Mouse (Mus musculus) macrophage (primary cell): ENCODE data around the gene Neto2. TPM values are rescaled to one million over a fixed set of nuclear protein-coding genes. Genes with fewer than 3 reads are reported as not detected.

Experiments used
- H3K27ac ChIP-seq: fragments of 350-480 bp; formaldehyde crosslinking; 2 replicates; pipeline ENCODE4 v1.9.0; 2021
- H3K36me3 ChIP-seq: fragments of 350-480 bp; formaldehyde crosslinking; 2 replicates; pipeline ENCODE4 v1.9.0; 2021; ENCODE audit errors: inconsistent target
- H3K4me3 ChIP-seq: fragments of 350-480 bp; formaldehyde crosslinking; 2 replicates; pipeline ENCODE4 v1.9.0; 2021; ENCODE audit errors: inconsistent target
- H3K79me2 ChIP-seq: fragments of 350-480 bp; formaldehyde crosslinking; 2 replicates; pipeline ENCODE4 v1.9.0; 2021; ENCODE audit errors: inconsistent target
- WGBS: methylation state at CpG from one replicate; pipeline ENCODE4 v1.1.7; 2026; ENCODE audit warnings: inconsistent platforms; ENCODE audit not compliant: missing documents; 5-methylcytosine and 5-hydroxymethylcytosine counted together
- polyA plus RNA-seq: library from polyadenylated mRNA; stranded (reverse); fragments of 250-400 nt; gene quantifications from 3 replicates; pipeline ENCODE4 v1.2.4, GENCODE M21; 2018; ENCODE audit warnings: inconsistent platforms
- total RNA-seq, 78 experiments: library from RNA; depleted of rRNA; stranded (reverse); fragments of 250-400 nt; gene quantifications; 1 replicate in 9 of 78; 2 replicates in 24 of 78; 3 replicates in 43 of 78; 4 replicates in 2 of 78; pipeline ENCODE4 v1.2.4; 2018; ENCODE audit warnings: inconsistent platforms in 56 of 78

The Neto2 gene
- under 1 TPM in 16 of 26 experiments, not detected in 10; 0.10 to 0.47 (median 0.28) TPM for total RNA-seq (2018; cell fraction: chromatin; rRNA removed)
- total RNA-seq (2018; cell fraction: cytosol; rRNA removed) = under 1 TPM; 0.06 to 0.34 (median 0.19) TPM
- 1 to 10 TPM in 1 of 26 experiments, under 1 TPM in 20, not detected in 5; 0.11 to 1.7 (median 0.18) TPM for total RNA-seq (2018; cell fraction: nucleus; rRNA removed)
- polyA plus RNA-seq = 0.05 to 1.1 TPM (median 0.26 TPM) in 3 replicates

DNA sequence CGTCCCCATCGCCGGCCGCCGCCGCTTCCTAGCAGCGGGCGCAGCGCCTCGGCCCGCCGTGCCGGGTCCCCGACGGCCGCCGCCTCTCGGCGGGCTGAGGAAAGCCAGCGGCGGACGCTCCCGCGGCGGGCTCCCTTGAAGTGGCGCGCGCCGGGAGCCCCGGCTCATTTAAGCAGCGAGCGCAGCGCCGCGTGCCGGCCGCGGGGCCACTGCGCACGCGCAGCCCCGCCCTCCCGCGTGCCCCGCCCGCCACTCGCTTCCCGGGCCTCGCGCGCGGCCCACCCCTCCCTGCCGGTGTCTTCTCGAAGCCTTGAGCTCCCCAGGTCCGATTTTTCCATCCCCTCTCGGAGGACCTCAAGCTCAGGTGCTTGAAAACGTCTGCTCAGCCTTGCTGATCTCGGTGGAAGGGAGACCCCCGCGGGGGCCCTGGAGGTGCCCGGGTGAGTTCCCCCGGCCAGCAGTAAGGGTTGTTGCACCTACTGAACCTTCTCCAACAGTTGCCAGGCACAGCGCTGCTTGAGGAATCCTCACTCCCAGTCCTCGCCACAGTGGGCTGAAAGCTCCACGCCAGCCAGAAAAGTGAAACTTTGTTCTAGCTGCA lies at the start of gene Neto2:
Neto2 (minus strand) TSS at position 174 of the 601 bp plus-strand sequence.
- Histone ChIP-seq H3K27ac (no peak within 1 kb of the TSS), H3K79me2 (no peaks in the 10 kb centered on the region), H3K4me3 (peak within 1 kb of the TSS; percentile 21; the same call in 1 of the 2 replicates), H3K36me3 (no peaks in the 10 kb centered on the region)
- 2% methylated on average over 52 of the region's 65 CpGs for WGBS

DNA sequence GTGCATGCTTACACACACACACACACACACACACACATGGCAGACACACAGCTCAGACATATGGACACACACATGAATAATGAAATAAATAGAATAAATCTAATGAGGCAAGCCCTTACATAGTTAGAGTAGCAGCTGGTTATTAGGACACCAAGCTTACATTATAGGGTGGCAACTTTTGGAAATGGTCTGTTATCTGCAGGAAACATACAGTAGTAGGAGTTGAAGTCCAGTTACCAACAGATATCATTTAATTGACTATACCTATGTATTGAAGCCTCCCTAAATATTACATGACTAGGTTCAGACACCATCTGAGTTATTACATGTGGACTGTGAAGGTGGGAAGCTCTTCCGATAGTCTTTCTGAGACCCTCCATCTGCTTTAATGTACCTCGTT lies 44.3 kb upstream of the Neto2 start:
- Histone ChIP-seq H3K36me3 (no peaks in the 10 kb centered on the region; the same call in 1 of the 2 replicates), H3K27ac (no peak overlapping the region), H3K4me3 (no peak overlapping the region), H3K79me2 (no peaks in the 10 kb centered on the region)
- 93% methylated on average over 2 of the region's 2 CpGs for WGBS

GRCm38 (mm10) chr8:85730545-85730944 lies 29.8 kb upstream of the Neto2 start:
- WGBS = 88% methylated on average over 3 of the region's 3 CpGs
- Histone ChIP-seq H3K4me3 (no peak overlapping the region), H3K27ac (no peak overlapping the region), H3K36me3 (no peaks in the 10 kb centered on the region), H3K79me2 (no peaks in the 10 kb centered on the region)

DNA sequence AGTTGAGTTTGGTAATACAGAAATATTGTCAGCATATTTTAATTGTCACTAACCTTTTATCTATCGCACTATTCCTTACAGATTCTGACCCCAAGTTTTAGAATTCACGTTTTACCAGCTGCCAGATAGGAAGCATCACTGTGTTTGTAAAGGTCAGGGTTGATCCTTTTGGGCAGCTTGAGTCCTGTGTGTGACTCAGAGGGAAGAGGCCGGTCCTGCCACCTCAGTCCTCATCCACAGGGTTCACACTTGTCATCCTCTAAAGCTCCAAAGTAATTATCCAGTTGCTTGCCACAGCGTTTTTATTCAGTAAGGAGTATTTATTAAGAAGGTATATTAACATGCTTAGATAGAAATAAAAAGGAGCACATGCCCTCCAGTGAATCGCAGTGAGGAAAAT lies 16.5 kb upstream of the Neto2 start:
- WGBS = 93% methylated on average over 5 of the region's 5 CpGs
- no peak overlapping the region for H3K4me3 ChIP-seq
- peaks cover 9% of the 10 kb centered on the region for H3K36me3 ChIP-seq
- H3K27ac ChIP-seq = no peak overlapping the region
- no peaks in the 10 kb centered on the region for H3K79me2 ChIP-seq

DNA sequence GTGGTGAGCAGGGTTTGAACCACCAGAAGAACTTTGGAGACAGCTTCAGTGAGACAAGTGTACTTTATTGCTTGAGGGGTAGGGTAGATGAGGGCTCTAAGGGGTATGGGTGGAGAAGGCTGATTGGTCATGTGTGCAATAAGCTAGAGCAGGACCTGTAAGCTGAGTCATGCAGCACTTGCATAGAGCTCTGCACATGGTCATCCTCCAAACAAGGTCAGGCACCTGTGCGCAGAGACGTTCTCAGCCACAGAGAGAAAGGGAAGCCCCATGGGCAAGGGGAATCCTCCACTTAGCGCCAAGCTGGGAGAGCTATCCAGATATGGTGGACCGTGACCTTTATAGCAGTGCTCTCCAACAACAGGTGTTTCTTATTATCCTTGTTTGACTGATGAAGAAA lies 16.0 kb upstream of the Neto2 start:
- peaks cover 6% of the 10 kb centered on the region for H3K36me3 ChIP-seq
- no peak overlapping the region for H3K27ac ChIP-seq
- no peaks in the 10 kb centered on the region for H3K79me2 ChIP-seq
- WGBS = 95% methylated on average over 4 of the region's 4 CpGs
- H3K4me3 ChIP-seq = no peak overlapping the region

GRCm38 (mm10) chr8:85706988-85707387 lies 6.3 kb upstream of the Neto2 start:
- WGBS = 44% methylated on average over 2 of the region's 2 CpGs
- Histone ChIP-seq H3K4me3 (no peak overlapping the region), H3K36me3 (no peaks in the 10 kb centered on the region), H3K79me2 (no peaks in the 10 kb centered on the region), H3K27ac (no peak overlapping the region)

DNA sequence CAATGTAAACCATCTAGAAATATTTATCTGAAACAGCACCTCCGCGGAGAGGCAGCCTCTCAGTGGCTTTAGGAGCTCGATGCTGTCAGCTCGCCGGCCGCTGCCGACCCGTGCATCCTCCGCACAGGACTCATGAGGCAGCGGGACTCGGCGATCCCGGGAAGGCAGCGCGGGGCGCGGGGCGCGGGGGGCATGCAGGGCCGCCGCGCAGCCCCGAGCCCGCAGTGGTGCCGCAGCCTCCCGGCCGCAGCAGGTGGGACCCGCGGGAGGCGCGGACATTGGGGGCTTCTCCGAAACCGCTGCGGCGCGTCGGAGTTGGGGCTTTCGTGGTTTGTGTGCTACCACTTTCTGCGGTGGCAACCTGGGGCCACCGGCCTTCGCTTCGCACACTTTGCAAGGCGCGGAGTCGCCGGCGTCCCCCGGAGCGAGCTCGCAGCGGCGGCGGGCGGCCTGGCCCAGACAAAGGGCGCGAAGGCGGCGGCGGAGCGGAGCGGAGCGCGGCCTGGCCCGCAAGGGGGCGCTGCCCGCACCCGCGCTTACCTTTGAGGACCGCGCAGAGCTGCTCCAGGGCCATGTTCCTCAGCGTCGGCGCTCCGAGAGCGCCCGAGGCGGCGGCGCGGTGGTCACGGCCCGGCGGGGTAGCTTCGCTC lies 498 bp downstream of the Neto2 start:
- H3K79me2 ChIP-seq = no peaks in the 10 kb centered on the region
- no peaks in the 10 kb centered on the region for H3K36me3 ChIP-seq
- WGBS = under 1% methylated on average over 79 of the region's 84 CpGs
- no peak overlapping the region for H3K27ac ChIP-seq
- no peak overlapping the region; the same call in 1 of the 2 replicates for H3K4me3 ChIP-seq

DNA sequence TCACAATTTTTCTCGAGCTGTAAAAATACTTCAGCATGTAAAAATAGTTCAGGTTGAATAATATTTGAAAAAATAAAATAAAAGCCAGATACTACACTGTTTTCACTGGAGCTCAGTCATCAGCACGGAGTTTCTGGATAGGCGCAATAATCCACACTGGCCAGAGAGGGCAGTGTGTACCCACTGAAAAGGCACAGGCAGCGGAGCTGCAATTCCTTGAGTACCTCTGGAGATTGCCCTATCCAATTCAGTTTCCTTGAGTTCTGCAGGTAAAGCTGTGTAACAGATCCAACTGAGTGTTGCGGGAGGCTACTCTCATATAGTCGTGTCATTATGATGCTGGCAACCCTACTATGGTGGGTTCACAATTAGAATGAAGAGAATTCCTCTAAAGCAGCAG lies 1.7 kb downstream of the Neto2 start:
- 2% methylated on average over 6 of the region's 6 CpGs for WGBS
- Histone ChIP-seq H3K4me3 (no peak overlapping the region), H3K36me3 (no peaks in the 10 kb centered on the region), H3K79me2 (no peaks in the 10 kb centered on the region), H3K27ac (no peak overlapping the region)

GRCm38 (mm10) chr8:85665146-85665545 lies 35.6 kb downstream of the Neto2 start:
- H3K27ac ChIP-seq = no peak overlapping the region
- H3K79me2 ChIP-seq = no peaks in the 10 kb centered on the region
- no peaks in the 10 kb centered on the region for H3K36me3 ChIP-seq
- H3K4me3 ChIP-seq = no peak overlapping the region

GRCm38 (mm10) chr8:85661995-85662394 lies 38.7 kb downstream of the Neto2 start:
- Histone ChIP-seq H3K36me3 (no peaks in the 10 kb centered on the region), H3K27ac (no peak overlapping the region), H3K79me2 (no peaks in the 10 kb centered on the region), H3K4me3 (no peak overlapping the region)
- WGBS = 56% methylated on average over 3 of the region's 5 CpGs

DNA sequence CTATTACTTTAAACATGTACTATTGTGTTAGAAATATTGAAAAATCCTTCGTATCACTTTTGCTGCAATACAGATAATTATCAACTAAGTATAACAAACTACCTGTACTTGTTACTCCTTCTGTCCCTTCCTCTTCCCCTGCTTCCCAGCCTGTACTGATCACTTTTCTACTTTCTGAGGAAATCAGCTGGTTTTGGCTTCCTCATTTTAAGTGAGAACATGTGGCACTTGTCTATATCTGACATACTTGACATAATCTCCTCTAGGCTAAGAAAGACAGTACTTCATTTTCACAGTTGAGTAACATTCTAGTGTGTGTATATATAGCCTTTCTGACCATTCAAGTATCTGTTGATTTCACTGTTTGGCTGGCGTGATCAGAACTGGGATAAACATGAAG lies 49.5 kb downstream of the Neto2 start:
- H3K4me3 ChIP-seq = no peak overlapping the region
- no peaks in the 10 kb centered on the region for H3K79me2 ChIP-seq
- WGBS = 66% methylated on average over 2 of the region's 2 CpGs
- H3K27ac ChIP-seq = no peak overlapping the region
- no peaks in the 10 kb centered on the region for H3K36me3 ChIP-seq

GRCm38 (mm10) chr8:85648553-85648952 lies 52.2 kb downstream of the Neto2 start:
- Histone ChIP-seq H3K36me3 (no peaks in the 10 kb centered on the region), H3K4me3 (no peak overlapping the region), H3K27ac (no peak overlapping the region), H3K79me2 (no peaks in the 10 kb centered on the region)

- H3K36me3 ChIP-seq = no peaks in the 10 kb centered on the region
- H3K27ac ChIP-seq = no peak overlapping the region
- WGBS = 91% methylated on average over 4 of the region's 4 CpGs
- no peaks in the 10 kb centered on the region for H3K79me2 ChIP-seq
- H3K4me3 ChIP-seq = no peak overlapping the region
Measured at GRCm38 (mm10) chr8:85644921-85645665, 55.6 kb downstream of the Neto2 start.

DNA sequence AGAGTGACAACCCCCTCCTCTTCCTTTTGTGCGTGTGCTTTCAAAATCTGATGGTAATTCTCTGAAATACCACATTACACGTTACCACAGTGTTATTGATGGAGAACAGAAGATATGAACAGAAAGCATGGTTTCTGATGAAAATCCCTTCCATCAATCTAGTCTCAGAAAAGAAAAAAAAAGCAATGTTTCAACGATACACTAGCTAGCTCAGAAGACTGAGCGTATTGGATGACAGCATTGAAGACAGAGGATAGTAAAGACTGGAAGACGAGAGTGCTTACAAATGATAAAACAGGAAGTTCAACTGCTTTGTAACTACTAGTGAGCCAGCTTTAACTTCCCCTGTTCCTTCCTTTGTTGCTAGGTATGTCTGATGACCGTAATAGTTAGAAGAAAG lies 76.3 kb downstream of the Neto2 start:
- Histone ChIP-seq H3K79me2 (no peaks in the 10 kb centered on the region), H3K4me3 (no peak overlapping the region), H3K27ac (no peak overlapping the region), H3K36me3 (no peaks in the 10 kb centered on the region)
- WGBS = 59% methylated on average over 6 of the region's 6 CpGs

- Histone ChIP-seq H3K4me3 (no peak overlapping the region), H3K27ac (no peak overlapping the region), H3K36me3 (no peaks in the 10 kb centered on the region), H3K79me2 (no peaks in the 10 kb centered on the region)
- WGBS = 92% methylated on average over 5 of the region's 5 CpGs
Measured at GRCm38 (mm10) chr8:85623246-85623645, 77.5 kb downstream of the Neto2 start.
